In genomic region chr11:89076370-89076821, GRCm38 (mm10) we compare ENCODE assay signal across 14 mouse cellular contexts. TPM values are rescaled to one million over a fixed set of nuclear protein-coding genes. Genes with fewer than 3 reads are reported as not detected.
DNase-seq lines count a peak whose midpoint lies in the region; ATAC-seq and TF ChIP-seq lines count a peak whose summit lies in the region.
"Had no signal": no experiment of that assay in that cellular context is flagged by ENCODE, and none has a peak within 500 bp of the region (broad histone marks: within the 10 kb centered on the region; RNA-seq: fewer than 3 reads in every experiment).

No protein-coding gene starts in this region.

- H3K27ac ChIP-seq in heart, embryonic 16.5 days (ENCODE audit: low read length), result peak overlapping the region; percentile 67
- H3K27ac ChIP-seq in bone marrow macrophage, adult 2 months (ENCODE audit: insufficient read depth, low read depth, low read length), result peak overlapping the region; percentile 7; the same call in 1 of the 2 replicates
- no peak overlapping the region for H3K27ac ChIP-seq in hindbrain, embryonic 10.5 days
- H3K27ac ChIP-seq: midbrain, embryonic 10.5 days had no signal

- no peaks in the 10 kb centered on the region for H3K9me3 ChIP-seq in heart, embryonic 16.5 days (replicated peaks; ENCODE audit: control insufficient read depth, low read length)
- no peaks in the 10 kb centered on the region for H3K9me3 ChIP-seq in hindbrain, embryonic 10.5 days
- H3K9me3 ChIP-seq: midbrain, embryonic 10.5 days had no signal

- no peak overlapping the region for H3K4me3 ChIP-seq in heart, embryonic 16.5 days (ENCODE audit: low read length)
- no peak overlapping the region for H3K4me3 ChIP-seq in bone marrow macrophage, adult 2 months (ENCODE audit: insufficient read depth, low read length)
- H3K4me3 ChIP-seq in hindbrain, embryonic 10.5 days, result no peak overlapping the region
- H3K4me3 ChIP-seq: midbrain, embryonic 10.5 days had no signal

- no peak overlapping the region for H3K9ac ChIP-seq in heart, embryonic 16.5 days (ENCODE audit: low read length)

- H3K4me1 ChIP-seq in heart, embryonic 16.5 days (ENCODE audit: control insufficient read depth, insufficient read depth, low read length), result peaks cover 5% of the 10 kb centered on the region
- peaks cover 13% of the 10 kb centered on the region for H3K4me1 ChIP-seq in bone marrow macrophage, adult 2 months (ENCODE audit: control insufficient read depth, insufficient read depth, low read length)
- H3K4me1 ChIP-seq in hindbrain, embryonic 10.5 days (replicated peaks), result no peaks in the 10 kb centered on the region

- 0 out of 2 replicates have a peak, but pooled peaks have one; percentile 9 for TF ChIP-seq CTCF in bone marrow macrophage, adult 2 months (IDR thresholded peaks at IDR 0.05; ENCODE audit: low read depth, low read length)

- no peaks in the 10 kb centered on the region for H3K36me3 ChIP-seq in heart, embryonic 16.5 days (ENCODE audit: control insufficient read depth, insufficient read depth)
- H3K36me3 ChIP-seq in hindbrain, embryonic 10.5 days, result no peaks in the 10 kb centered on the region
- H3K36me3 ChIP-seq: midbrain, embryonic 10.5 days had no signal

- TF ChIP-seq POLR2A in bone marrow macrophage, adult 2 months (IDR thresholded peaks at IDR 0.05; ENCODE audit: borderline replicate concordance, low read depth, low read length), result no peak

- ATAC-seq in heart, embryonic 16.5 days (replicated peaks; ENCODE audit: extremely low read depth, insufficient read depth, low FRiP score), result no peak

- no peaks in the 10 kb centered on the region for H3K27me3 ChIP-seq in heart, embryonic 16.5 days (ENCODE audit: control insufficient read depth, insufficient read depth, low read length)
- H3K27me3 ChIP-seq in hindbrain, embryonic 10.5 days (ENCODE audit: insufficient read depth, poor library complexity, severe bottlenecking), result no peaks in the 10 kb centered on the region

- 53% methylated on average over 4 of the region's 4 CpGs for WGBS in heart, embryonic 16.5 days
- WGBS in hindbrain, embryonic 10.5 days, result 83% methylated on average over 4 of the region's 4 CpGs

- DNase-seq in heart, postnatal 4 days, result no peak
- peak; percentile 47 for DNase-seq in lung, postnatal 36 days
- DNase-seq in lung, postnatal 14 days, result no peak
- DNase-seq in kidney, postnatal 25 days, result peak; percentile 48 to 65
- no peak for DNase-seq in hindbrain, embryonic 10.5 days (ENCODE audit: low spot score)
- no peak for DNase-seq in gastrocnemius, adult 18-20 months (ENCODE audit: low spot score)
- DNase-seq: right cerebral cortex, postnatal 4 days had no signal

- H3K4me2 ChIP-seq in heart, embryonic 16.5 days (ENCODE audit: low read depth, low read length), result no peak overlapping the region

RNA-seq across cellular contexts. Expression of gene Gm525, which starts 2.8 kb away (rescaled TPM):
- polyA plus RNA-seq in heart, embryonic 16.5 days (2015; fragmentation: Nextera tagmentation; extraction: Ambion mirVana), result 4.7 and 9.1 TPM in 2 replicates
- total RNA-seq in heart, postnatal 4 days (2021), result not detected
- polyA plus RNA-seq in bone marrow macrophage, adult 2 months (2012; ENCODE audit: insufficient read depth, insufficient read length, missing spikeins), result not detected in 2 replicates
- not detected in 2 replicates for polyA plus RNA-seq in hindbrain, embryonic 10.5 days (2016; fragmentation: Nextera tagmentation; extraction: Ambion mirVana)
- total RNA-seq in gastrocnemius, adult 18-20 months (2021), result not detected
- total RNA-seq: layer of hippocampus, adult 18-20 months had no signal
- polyA plus RNA-seq: forebrain, embryonic 11.5 days; heart, embryonic 14.5 days; midbrain, embryonic 10.5 days; neural tube, embryonic 14.5 days had no signal

RNA-seq across cellular contexts. Expression of gene Dgke, which starts 9.7 kb away (rescaled TPM):
- 7.8 and 8.7 TPM in 2 replicates for polyA plus RNA-seq in heart, embryonic 16.5 days (2015; fragmentation: Nextera tagmentation; extraction: Ambion mirVana)
- total RNA-seq in heart, postnatal 4 days (2021), result 10 to 100 TPM; 12.4 to 13.6 TPM
- 3.4 and 4.4 TPM in 2 replicates for polyA plus RNA-seq in bone marrow macrophage, adult 2 months (2012; ENCODE audit: insufficient read depth, insufficient read length, missing spikeins)
- polyA plus RNA-seq in hindbrain, embryonic 10.5 days (2016; fragmentation: Nextera tagmentation; extraction: Ambion mirVana), result 4.6 and 6.1 TPM in 2 replicates
- total RNA-seq in gastrocnemius, adult 18-20 months (2021), result 1 to 10 TPM; 2.7 to 3.0 TPM

Comparison
In these comparisons a context has a peak if more than half of its experiments do, and no peak if none do; other contexts are left out.
1. DNase-seq: peak in lung, postnatal 36 days (single experiment) and kidney, postnatal 25 days (2 of 2); none in heart, postnatal 4 days (single experiment), lung, postnatal 14 days (single experiment), hindbrain, embryonic 10.5 days (single experiment) and gastrocnemius, adult 18-20 months (single experiment).